Mouse (Mus musculus) liver, postnatal 0 days (tissue): ENCODE measurements around the gene Gprasp1. TPM values are rescaled to one million over a fixed set of nuclear protein-coding genes. Genes with fewer than 3 reads are reported as not detected.
A peak's percentile ranks its signal among the peaks of the same experiment; 100 is the strongest.
"Not testable (repeated sequence)": the region's sequence is repeated elsewhere in the genome, so short reads cannot be mapped to it uniquely, and the experiment has no call there.

ENCODE experiments used
- ATAC-seq: fragments of 200-750 bp; cut with Nextera tagmentation; 2 replicates; pipeline ENCODE4 v1.8.0; 2017; ENCODE audit warnings: mild to moderate bottlenecking, moderate library complexity
- DNase-seq: peaks from one replicate; pipeline ENCODE4 v3.0.0-alpha.2; 2016
- H3K27ac ChIP-seq: fragments of 300-500 bp; sonication (generic); 2 replicates; pipeline ENCODE4 v1.5.1; 2014; ENCODE audit warnings: antibody characterized with exemption, moderate library complexity, mild to moderate bottlenecking, low read depth
- H3K27me3 ChIP-seq: fragments of 300-500 bp; sonication (generic); 2 replicates; pipeline ENCODE4 v1.6.1; 2014; ENCODE audit warnings: low read length, control low read depth, mixed read lengths; ENCODE audit not compliant: insufficient read depth
- H3K36me3 ChIP-seq: fragments of 300-500 bp; sonication (generic); replicated peaks from 2 replicates; pipeline ENCODE4 v1.6.1; 2014; ENCODE audit warnings: mild to moderate bottlenecking, control low read depth, low read length, moderate library complexity, mixed read lengths; ENCODE audit not compliant: insufficient read depth
- H3K4me1 ChIP-seq: fragments of 300-500 bp; sonication (generic); 2 replicates; pipeline ENCODE4 v1.6.1; 2014; ENCODE audit warnings: antibody characterized with exemption, mild to moderate bottlenecking, control low read depth; ENCODE audit not compliant: insufficient read depth
- H3K4me2 ChIP-seq: fragments of 300-500 bp; sonication (generic); 2 replicates; pipeline ENCODE4 v1.6.1; 2014; ENCODE audit warnings: low read depth, mild to moderate bottlenecking, low read length, moderate library complexity, mixed read lengths
- H3K4me3 ChIP-seq: fragments of 300-500 bp; sonication (generic); 2 replicates; pipeline ENCODE4 v1.5.1; 2014; ENCODE audit warnings: low read depth, low read length
- H3K9ac ChIP-seq: fragments of 300-500 bp; sonication (generic); replicated peaks from 2 replicates; pipeline ENCODE4 v1.6.1; 2014; ENCODE audit warnings: mild to moderate bottlenecking, moderate library complexity
- H3K9me3 ChIP-seq: fragments of 300-500 bp; sonication (generic); 2 replicates; pipeline ENCODE4 v1.6.1; 2016; ENCODE audit warnings: mild to moderate bottlenecking, control low read depth, low read length, mixed read lengths
- CTCF ChIP-seq: sonication (generic); IDR thresholded peaks from 2 replicates; pipeline ENCODE4 v1.5.1; 2016; ENCODE audit warnings: antibody characterized with exemption, low read depth
- EP300 ChIP-seq: IDR thresholded peaks from 2 replicates; pipeline ENCODE4 v1.6.1; 2016; ENCODE audit warnings: antibody characterized with exemption, low read depth, mild to moderate bottlenecking
- WGBS: fragments of 180-500 bp; shearing (Covaris S2); extraction: QIAGEN DNeasy Blood & Tissue Kit; methylation state at CpG from one replicate; pipeline ENCODE4 v1.1.7; 2014; ENCODE audit not compliant: insufficient replicate concordance; 5-methylcytosine and 5-hydroxymethylcytosine counted together
- polyA plus RNA-seq: library from polyadenylated mRNA; unstranded; fragments of >200 nt; fragmentation: Nextera tagmentation; extraction: Ambion mirVana; gene quantifications from 2 replicates; pipeline ENCODE4 v1.2.1, GENCODE M21; 2015

Gprasp1 gene
- polyA plus RNA-seq, 1 experiment from 2014 or later, result 3.2 TPM

DNA sequence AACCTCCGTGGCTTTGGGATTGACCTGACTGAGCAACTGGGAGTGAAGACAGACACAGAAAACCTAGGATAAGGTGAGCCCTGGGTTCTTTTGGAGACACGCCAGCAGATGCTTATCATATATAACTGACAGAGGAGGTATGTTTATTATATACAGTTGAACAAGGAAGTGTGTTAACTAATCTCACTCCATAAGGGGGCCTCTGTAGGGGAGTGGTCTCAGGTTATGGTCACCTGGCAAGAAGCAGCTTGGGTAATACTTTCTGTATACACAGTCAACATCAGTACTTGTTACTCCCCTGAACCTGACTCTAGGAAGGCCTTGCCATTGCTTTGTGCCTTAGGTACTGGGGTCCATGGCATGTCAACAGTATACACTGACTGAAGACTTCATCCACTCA lies 26.0 kb downstream of the Gprasp1 start:
- Histone ChIP-seq H3K27ac (no peak overlapping the region), H3K9ac (no peak overlapping the region), H3K4me3 (no peak overlapping the region), H3K27me3 (no peaks in the 10 kb centered on the region), H3K4me1 (no peaks in the 10 kb centered on the region), H3K9me3 (no peaks in the 10 kb centered on the region), H3K4me2 (no peak overlapping the region), H3K36me3 (no peaks in the 10 kb centered on the region)
- no peak for DNase-seq
- no peak for ATAC-seq
- WGBS, result 53% methylated on average over 2 of the region's 2 CpGs
- TF ChIP-seq EP300, result no peak
- TF ChIP-seq CTCF, result no peak

GRCm38 (mm10) chrX:135791536-135791935 lies 49.0 kb downstream of the Gprasp1 start:
- Histone ChIP-seq H3K4me3 (no peak overlapping the region), H3K9me3 (no peaks in the 10 kb centered on the region), H3K4me1 (no peaks in the 10 kb centered on the region), H3K27me3 (no peaks in the 10 kb centered on the region), H3K27ac (no peak overlapping the region), H3K4me2 (no peak overlapping the region), H3K9ac (no peak overlapping the region), H3K36me3 (no peaks in the 10 kb centered on the region)
- TF ChIP-seq EP300, result no peak
- no peak for TF ChIP-seq CTCF
- ATAC-seq, result no peak
- no peak for DNase-seq

GRCm38 (mm10) chrX:135792326-135792725 lies 49.8 kb downstream of the Gprasp1 start:
- Histone ChIP-seq H3K9me3 (no peaks in the 10 kb centered on the region), H3K4me3 (no peak overlapping the region), H3K27ac (no peak overlapping the region), H3K36me3 (no peaks in the 10 kb centered on the region), H3K9ac (no peak overlapping the region), H3K4me2 (no peak overlapping the region), H3K4me1 (no peaks in the 10 kb centered on the region), H3K27me3 (no peaks in the 10 kb centered on the region)
- no peak for TF ChIP-seq CTCF
- no peak for TF ChIP-seq EP300
- WGBS, result 70% methylated on average over 6 of the region's 6 CpGs
- ATAC-seq, result no peak
- no peak for DNase-seq

- H3K4me3 ChIP-seq, result peak overlapping the region; percentile 42
- DNase-seq (peak; percentile 18), ATAC-seq (peak; percentile 61)
- not testable (repeated sequence) for H3K4me1 ChIP-seq, H3K9ac ChIP-seq, H3K36me3 ChIP-seq, H3K27me3 ChIP-seq, H3K27ac ChIP-seq, H3K9me3 ChIP-seq
- peak overlapping the region; percentile 71 for H3K4me2 ChIP-seq
- WGBS, result 25% methylated on average over 23 of the region's 27 CpGs
These were observed 53.2 kb downstream of the Gprasp1 start for GRCm38 (mm10) chrX:135795591-135796304.

DNA sequence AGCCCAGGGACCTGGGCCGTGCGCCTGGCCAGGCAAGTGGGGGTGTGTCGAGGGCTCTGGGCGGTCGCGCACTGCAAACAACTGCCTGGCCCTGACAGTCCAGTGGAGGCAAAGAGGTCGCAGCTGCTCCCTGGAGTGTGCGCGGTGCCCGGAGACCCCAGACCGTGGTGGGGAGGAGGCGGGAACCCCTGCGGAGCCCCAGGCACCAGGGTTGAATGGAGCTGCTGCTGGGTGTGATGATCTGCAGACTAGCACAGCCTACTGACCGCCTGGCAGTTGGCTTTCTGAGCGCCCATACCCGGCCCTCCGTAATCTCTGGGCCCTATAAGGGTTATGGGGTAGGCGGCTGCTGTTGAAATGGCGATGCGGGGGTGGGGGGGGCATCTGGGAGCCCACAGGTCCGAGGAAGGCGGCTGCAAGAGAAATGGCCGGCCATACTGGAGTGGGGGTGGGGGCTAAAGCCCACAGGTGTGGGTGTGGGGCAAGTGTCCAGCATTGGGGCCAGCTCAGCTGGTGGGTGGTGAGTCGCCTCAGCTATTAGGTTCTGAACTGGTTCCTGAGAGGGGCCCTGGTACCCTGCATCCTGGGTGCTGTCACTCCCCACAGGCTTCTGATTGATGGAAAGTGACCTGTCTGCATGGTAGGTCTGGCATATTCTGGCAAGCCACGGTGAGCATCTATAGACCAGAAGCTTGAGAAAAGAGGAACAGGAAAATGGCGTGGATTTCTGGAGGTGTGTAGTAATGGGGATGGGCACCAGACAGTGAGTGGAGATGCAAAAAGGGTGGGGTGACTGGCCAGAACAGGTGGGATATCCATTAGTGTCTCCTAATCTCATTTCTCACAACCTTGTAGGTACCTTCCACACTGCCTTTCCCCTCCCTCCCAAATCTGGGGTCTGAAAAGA lies 54.0 kb downstream of the Gprasp1 start:
- H3K36me3 ChIP-seq, H3K9me3 ChIP-seq, H3K27ac ChIP-seq, H3K9ac ChIP-seq, DNase-seq, H3K27me3 ChIP-seq, H3K4me1 ChIP-seq: not testable (repeated sequence)
- Histone ChIP-seq H3K4me2 (peak overlapping the region; percentile 71), H3K4me3 (peak overlapping the region; percentile 42)
- ATAC-seq, result peak; percentile 47; the same call in 1 of the 2 replicates
- 21% methylated on average over 22 of the region's 26 CpGs for WGBS

DNA sequence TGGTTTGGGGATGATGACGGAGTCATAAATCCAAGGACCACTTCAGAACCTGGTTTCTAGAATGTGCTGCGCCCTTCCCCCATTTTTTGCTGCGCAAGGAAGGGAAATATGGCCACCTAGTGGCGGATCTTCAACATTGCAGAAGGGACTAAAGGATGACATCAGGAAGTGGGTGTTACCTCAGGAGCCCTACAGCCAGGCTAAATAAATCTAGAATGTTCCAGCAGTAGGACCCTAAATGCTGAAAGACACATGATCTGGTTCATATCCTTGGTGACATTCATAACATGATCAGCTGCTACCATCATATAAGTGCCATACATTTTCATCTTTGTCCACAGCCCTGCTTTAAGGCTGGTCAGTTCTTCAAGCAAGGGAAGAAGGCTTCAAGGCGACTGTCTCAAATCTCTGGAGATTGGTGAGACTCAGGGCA lies 54.7 kb downstream of the Gprasp1 start, which contains the start of gene Bhlhb9:
Gene Bhlhb9 (plus strand): TSS at position 383 of the 433 bp plus-strand sequence.
- peak; percentile 38; the same call in 1 of the 2 replicates for ATAC-seq
- peak; percentile 22 for DNase-seq
- not testable (repeated sequence) for H3K4me1 ChIP-seq

More for the DNA sequence above, 54.7 kb downstream of the Gprasp1 start, which contains the start of gene Bhlhb9:
- H3K27me3 ChIP-seq, H3K36me3 ChIP-seq, H3K9ac ChIP-seq, H3K27ac ChIP-seq, H3K9me3 ChIP-seq: not testable (repeated sequence)
- WGBS, result 4% methylated on average over 3 of the region's 5 CpGs
- TF ChIP-seq CTCF, result peak; percentile 66
- Histone ChIP-seq H3K4me2 (peak within 1 kb of the TSS; percentile 71), H3K4me3 (peak within 1 kb of the TSS; percentile 42)
